Mouse (Mus musculus) erythroid progenitor cell, adult 5-6 weeks (primary cell): ENCODE results near the gene C130026I21Rik. TPM values are rescaled to one million over a fixed set of nuclear protein-coding genes. Genes with fewer than 3 reads are reported as not detected.
"Not testable (repeated sequence)": the region's sequence is repeated elsewhere in the genome, so short reads cannot be mapped to it uniquely, and the experiment has no call there.

Experiments
- ATAC-seq: replicated peaks from 2 replicates; pipeline ENCODE4 v1.8.0; 2016; ENCODE audit warnings: moderate number of reproducible peaks, mild to moderate bottlenecking, moderate TSS enrichment, inconsistent platforms; ENCODE audit not compliant: poor library complexity, low FRiP score, severe bottlenecking
- total RNA-seq, 2 experiments: library from RNA; stranded (forward) in 1 of 2; stranded (reverse) in 1 of 2; fragments of 150-400 nt in 1 of 2; fragments of 186-747, 209-891 nt in 1 of 2; gene quantifications; 2 replicates each; pipeline versions ENCODE4 v1.2.3 to v1.2.4; 2015 to 2017; ENCODE audit warnings: low replicate concordance in 2 of 2

The C130026I21Rik gene
- total RNA-seq, 2 experiments from 2014 or later = not detected

GRCm38 (mm10) chr1:85155151-85155550 is 115.2 kb downstream of the C130026I21Rik start:
- not testable (repeated sequence) for ATAC-seq

- not testable (repeated sequence) for ATAC-seq
These were observed 136.7 kb downstream of the C130026I21Rik start for GRCm38 (mm10) chr1:85133671-85134070.

- not testable (repeated sequence) for ATAC-seq
These were observed 148.5 kb downstream of the C130026I21Rik start for GRCm38 (mm10) chr1:85121841-85122240.

GRCm38 (mm10) chr1:85118341-85118740 is 152.0 kb downstream of the C130026I21Rik start:
- not testable (repeated sequence) for ATAC-seq

- not testable (repeated sequence) for ATAC-seq
These were observed 152.8 kb downstream of the C130026I21Rik start for GRCm38 (mm10) chr1:85117537-85117936.

GRCm38 (mm10) chr1:85114666-85115402 is 155.5 kb downstream of the C130026I21Rik start:
- not testable (repeated sequence) for ATAC-seq

GRCm38 (mm10) chr1:85114078-85114477 is 156.3 kb downstream of the C130026I21Rik start:
- ATAC-seq = not testable (repeated sequence)

GRCm38 (mm10) chr1:85112889-85113288 is 157.5 kb downstream of the C130026I21Rik start:
- ATAC-seq = not testable (repeated sequence)

GRCm38 (mm10) chr1:85112266-85112665 is 158.1 kb downstream of the C130026I21Rik start:
- not testable (repeated sequence) for ATAC-seq

- ATAC-seq = not testable (repeated sequence)
These were observed 158.8 kb downstream of the C130026I21Rik start for GRCm38 (mm10) chr1:85111572-85111971.

- not testable (repeated sequence) for ATAC-seq
These were observed 159.5 kb downstream of the C130026I21Rik start for GRCm38 (mm10) chr1:85110876-85111275.

GRCm38 (mm10) chr1:85109753-85110152 is 160.6 kb downstream of the C130026I21Rik start, which contains the start of gene A530032D15Rik:
Gene A530032D15Rik (minus strand): TSS chr1:85109853.
- not testable (repeated sequence) for ATAC-seq

GRCm38 (mm10) chr1:85106013-85106412 is 164.4 kb downstream of the C130026I21Rik start:
- ATAC-seq = not testable (repeated sequence)

GRCm38 (mm10) chr1:85105336-85105735 is 165.0 kb downstream of the C130026I21Rik start:
- not testable (repeated sequence) for ATAC-seq

- not testable (repeated sequence) for ATAC-seq
These were observed 168.6 kb downstream of the C130026I21Rik start for GRCm38 (mm10) chr1:85101754-85102153.

GRCm38 (mm10) chr1:85099864-85100263 is 170.5 kb downstream of the C130026I21Rik start, which contains the start of gene Gm10553:
Gene Gm10553 (plus strand): TSS chr1:85100164.
- ATAC-seq = not testable (repeated sequence)

- not testable (repeated sequence) for ATAC-seq
These were observed 171.3 kb downstream of the C130026I21Rik start for GRCm38 (mm10) chr1:85099081-85099480.

- not testable (repeated sequence) for ATAC-seq
These were observed 177.3 kb downstream of the C130026I21Rik start for GRCm38 (mm10) chr1:85093011-85093572.

GRCm38 (mm10) chr1:85092169-85092568 is 178.2 kb downstream of the C130026I21Rik start:
- ATAC-seq = not testable (repeated sequence)

- ATAC-seq = not testable (repeated sequence)
These were observed 184.2 kb downstream of the C130026I21Rik start for GRCm38 (mm10) chr1:85086211-85086610.

GRCm38 (mm10) chr1:85084803-85085202 is 185.6 kb downstream of the C130026I21Rik start:
- ATAC-seq = not testable (repeated sequence)
